Mouse (Mus musculus): Measurements from ENCODE around the gene Ear6. TPM values are rescaled to one million over a fixed set of nuclear protein-coding genes. Genes with fewer than 3 reads are reported as not detected.
"Not testable (repeated sequence)": the region's sequence is repeated elsewhere in the genome, so short reads cannot be mapped to it uniquely, and the experiment has no call there.

The Ear6 gene
- total RNA-seq (2021): not detected
- long read RNA-seq, experiment 1: 0 reads
- long read RNA-seq, experiment 2: 0 reads

GRCm38 (mm10) chr14:51853399-51853798 lies at the start of gene Ear6:
Gene Ear6 (plus strand): TSS chr14:51853699.
- DNase-seq (ENCODE audit: low spot score): no peak

DNA sequence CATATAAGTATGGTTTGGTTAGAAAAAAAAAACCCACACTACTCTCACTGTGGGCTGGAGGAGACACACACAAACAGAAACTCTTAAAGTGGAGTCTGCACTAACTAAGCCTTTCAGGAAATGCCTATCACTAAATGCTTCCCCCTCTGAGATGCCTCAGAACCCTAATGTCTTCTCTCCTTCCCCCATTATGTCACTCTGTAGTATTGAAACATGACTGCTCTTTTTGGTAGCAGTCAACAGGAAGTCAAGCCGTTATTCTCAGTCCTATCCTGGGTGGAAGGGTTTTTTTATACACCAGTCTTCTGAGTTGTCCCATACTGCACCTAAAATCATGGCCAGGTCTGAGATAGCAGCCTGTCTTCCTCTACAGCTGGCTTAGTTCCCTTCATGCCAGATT lies 26.9 kb upstream of the Ear6 start:
- no peak for DNase-seq (ENCODE audit: low spot score)

GRCm38 (mm10) chr14:51827842-51828241 lies 25.7 kb upstream of the Ear6 start:
- DNase-seq (ENCODE audit: low spot score): not testable (repeated sequence)

- no peak for DNase-seq (ENCODE audit: low spot score)
Measured at GRCm38 (mm10) chr14:51829188-51829587, 24.3 kb upstream of the Ear6 start.

DNA sequence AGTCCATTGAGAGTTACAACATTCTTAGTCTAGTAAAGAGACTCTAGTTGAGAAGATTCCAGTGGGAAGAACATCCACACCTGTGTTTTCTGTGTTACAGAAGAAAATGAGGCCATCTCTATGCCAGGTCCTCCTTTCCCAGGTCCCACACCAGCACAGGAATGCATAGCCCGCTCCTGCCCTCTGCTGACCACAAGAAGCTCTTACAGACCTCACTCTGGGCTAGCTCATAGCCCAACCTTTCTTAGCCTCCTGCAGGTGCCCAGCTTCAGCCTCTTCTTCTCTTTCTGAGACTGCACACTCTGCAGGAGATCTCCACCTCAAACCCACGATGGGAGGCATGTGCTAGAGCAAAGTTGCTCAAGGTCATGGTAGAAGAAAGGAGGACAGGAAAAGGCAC lies 15.0 kb upstream of the Ear6 start:
- not testable (repeated sequence) for DNase-seq (ENCODE audit: low spot score)

- no peak for DNase-seq (ENCODE audit: low spot score)
Measured at GRCm38 (mm10) chr14:51842250-51842649, 11.2 kb upstream of the Ear6 start.

DNA sequence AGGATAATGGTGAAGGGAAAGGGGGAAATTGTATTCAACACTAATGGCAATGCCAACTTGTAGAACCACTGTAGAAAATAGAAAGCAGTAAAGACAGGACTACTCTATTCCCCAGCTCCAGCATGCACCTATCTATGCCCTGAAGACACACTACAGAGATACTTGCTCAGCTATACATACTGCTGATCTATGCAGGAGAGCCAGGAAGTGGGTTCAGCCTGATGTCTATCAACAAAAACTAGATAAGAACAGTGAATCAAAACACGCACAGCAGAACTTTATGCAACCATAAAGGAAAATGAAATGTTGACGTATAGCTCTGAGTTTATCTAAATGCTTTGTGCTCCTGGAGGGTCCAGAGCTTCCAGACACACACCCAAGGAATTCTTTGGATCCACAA lies 10.7 kb upstream of the Ear6 start:
- no peak for DNase-seq (ENCODE audit: low spot score)

GRCm38 (mm10) chr14:51843882-51844281 lies 9.6 kb upstream of the Ear6 start:
- no peak for DNase-seq (ENCODE audit: low spot score)

DNA sequence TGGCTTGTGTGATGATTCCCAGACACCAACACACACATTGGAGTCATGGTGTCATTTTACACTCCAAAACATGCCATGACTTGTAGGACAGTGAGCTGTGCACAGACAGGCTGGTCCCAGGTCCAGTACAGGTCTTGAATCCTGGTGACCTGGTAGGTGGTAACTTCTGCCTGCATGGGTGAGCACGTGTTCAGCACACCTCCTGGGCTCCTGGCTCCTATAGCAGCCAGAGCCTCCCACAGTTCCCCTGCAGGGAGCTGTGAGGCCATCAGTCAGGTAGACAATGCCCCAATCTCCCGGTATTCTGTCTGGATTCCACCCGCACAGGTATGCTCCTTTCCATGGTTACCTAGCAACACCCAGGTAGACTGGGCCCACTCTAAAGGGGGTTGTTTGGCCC lies 6.9 kb upstream of the Ear6 start:
- DNase-seq (ENCODE audit: low spot score): no peak

DNA sequence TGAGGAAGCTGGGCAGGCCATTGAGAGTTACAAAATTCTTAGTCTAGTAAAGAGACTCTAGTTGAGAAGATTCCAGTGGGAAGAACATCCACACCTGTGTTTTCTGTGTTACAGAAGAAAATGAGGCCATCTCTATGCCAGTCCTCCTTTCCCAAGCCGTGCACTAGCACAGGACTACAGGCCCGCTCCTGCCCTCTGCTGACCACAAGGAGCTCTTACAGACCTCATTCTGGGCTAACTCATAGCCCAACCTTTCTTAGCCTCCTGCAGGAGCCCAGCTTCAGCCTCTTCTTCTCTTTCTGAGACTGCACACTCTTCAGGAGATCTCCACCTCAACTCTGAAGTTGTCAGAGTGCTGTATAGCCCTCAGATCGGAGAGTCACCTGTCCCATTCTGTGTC lies 2.5 kb upstream of the Ear6 start:
- DNase-seq (ENCODE audit: low spot score): not testable (repeated sequence)

DNA sequence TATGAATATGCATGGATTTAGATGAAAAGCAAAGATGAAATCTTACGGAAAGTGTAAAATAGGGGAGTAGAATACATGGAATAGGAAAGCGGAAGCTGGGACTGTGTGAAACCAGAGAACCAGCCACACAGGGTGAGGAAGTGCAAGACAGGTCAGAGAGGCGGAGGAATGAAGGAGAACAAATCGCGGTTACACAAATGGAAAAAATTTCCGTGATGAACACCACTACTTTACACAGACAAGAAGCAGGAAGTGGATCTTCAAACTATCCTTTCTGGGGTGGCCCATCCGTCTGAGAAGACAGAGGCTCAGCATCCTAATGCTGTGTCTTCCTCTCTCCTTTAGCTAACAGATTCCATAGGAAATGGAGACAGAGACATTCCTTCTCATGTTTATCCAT lies 1.8 kb downstream of the Ear6 start:
- DNase-seq (ENCODE audit: low spot score): not testable (repeated sequence)

DNA sequence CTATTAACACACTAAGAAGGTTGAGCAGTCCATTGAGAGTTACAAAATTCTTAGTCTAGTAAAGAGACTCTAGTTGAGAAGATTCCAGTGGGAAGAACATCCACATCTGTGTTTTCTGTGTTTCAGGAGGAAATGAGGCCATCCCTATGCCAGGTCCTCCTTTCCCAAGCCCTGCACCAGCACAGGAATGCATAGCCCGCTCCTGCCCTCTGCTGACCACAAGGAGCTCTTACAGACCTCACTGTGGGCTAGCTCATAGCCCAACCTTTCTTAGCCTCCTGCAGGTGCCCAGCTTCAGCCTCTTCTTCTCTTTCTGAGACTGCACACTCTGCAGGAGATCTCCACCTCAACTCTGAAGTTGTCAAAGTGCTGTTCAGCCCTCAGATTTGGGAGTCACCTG lies 10.1 kb downstream of the Ear6 start:
- not testable (repeated sequence) for DNase-seq (ENCODE audit: low spot score)

GRCm38 (mm10) chr14:51870756-51871155 lies 17.3 kb downstream of the Ear6 start:
- DNase-seq (ENCODE audit: low spot score): no peak

DNA sequence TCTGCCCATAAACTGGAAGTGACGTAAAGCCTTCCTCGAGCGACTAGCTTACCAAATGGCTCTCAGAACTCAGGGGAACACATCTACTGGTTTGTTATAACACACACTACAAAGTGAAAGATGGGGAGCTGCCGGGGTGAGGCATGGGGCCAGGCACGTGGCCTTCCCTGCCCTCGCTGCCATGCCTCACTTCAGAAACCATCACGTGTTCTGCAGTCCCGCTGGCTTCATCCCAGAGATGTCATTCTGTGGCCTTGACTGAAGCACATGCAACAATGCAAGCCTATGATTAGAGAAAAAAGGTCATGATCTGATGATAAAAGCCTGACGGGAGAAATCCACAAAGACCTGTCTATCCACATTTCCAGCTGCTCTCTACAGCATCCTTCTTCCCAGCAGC lies 18.2 kb downstream of the Ear6 start:
- DNase-seq (ENCODE audit: low spot score): no peak

- no peak for DNase-seq (ENCODE audit: low spot score)
Measured at GRCm38 (mm10) chr14:51877517-51877916, 24.0 kb downstream of the Ear6 start.

GRCm38 (mm10) chr14:51883527-51884030 lies 30.1 kb downstream of the Ear6 start:
- peak; percentile 66 for DNase-seq (ENCODE audit: low spot score)

DNA sequence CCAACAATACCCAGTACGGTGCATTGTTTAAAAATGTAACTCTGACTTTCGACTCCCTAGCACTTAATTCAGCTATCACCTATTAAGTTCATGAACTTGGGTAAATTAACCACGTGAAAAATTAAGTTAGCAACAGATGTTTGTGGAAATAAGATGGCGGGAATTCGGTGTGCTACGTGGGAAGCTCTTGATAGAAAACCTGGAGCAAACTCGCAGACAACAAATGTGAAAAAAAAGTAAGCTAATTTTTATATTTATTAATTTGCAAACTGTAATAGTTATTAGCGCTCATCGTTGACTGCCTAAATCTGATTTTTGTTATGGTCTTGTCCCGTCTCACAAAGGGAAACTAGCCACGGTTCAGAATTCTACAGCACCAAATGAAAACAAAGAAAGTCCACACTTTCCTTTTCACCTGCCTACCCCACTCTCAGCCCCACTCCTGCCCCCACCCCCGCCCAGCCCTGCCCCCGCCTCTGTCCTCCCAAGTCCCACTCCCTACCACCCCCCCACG lies 30.6 kb downstream of the Ear6 start:
- no peak for DNase-seq (ENCODE audit: low spot score)

- DNase-seq (ENCODE audit: low spot score): peak; percentile 97
Measured at GRCm38 (mm10) chr14:51884598-51885331, 31.3 kb downstream of the Ear6 start, which contains the start of gene Mettl17. Gene Mettl17 (plus strand): TSS chr14:51884842.

DNA sequence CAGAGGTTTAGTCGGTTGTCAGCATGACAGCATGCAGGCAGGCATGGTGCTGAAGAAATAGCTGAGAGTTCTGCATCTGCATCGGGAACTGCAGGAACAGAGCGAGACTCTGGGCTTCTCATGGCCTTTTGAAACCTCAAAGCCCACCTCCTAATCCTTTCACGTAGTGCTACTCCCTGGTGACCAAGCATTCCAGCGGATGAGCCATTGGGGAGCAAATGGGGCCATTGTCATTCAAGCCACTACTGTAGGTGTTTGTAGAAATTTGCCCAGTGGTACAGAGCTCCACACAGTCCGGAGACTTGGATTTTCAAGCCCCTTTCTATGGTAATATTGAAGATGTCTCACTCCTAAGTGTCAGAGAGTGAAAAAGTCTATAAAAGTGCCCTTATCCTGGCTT lies 32.6 kb downstream of the Ear6 start:
- no peak for DNase-seq (ENCODE audit: low spot score)

DNA sequence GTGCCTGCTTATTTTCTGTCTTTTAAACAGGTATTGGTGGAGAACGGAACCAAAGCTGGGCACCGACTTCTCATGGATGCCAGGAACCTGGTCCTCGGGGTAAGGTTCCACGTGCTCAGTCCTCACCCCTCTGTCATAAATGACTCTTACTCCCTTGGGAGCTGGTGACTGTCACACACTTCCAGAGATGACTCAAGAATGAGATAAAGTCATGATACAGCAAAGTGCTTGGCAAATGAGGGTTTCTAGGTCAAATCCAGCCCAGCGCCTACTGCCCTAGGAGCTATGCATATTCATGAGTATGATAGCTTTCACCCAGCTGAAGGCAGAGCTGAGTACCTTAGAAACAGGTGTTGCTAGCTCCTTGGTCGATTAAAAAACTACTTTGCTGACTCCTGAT lies 36.3 kb downstream of the Ear6 start:
- DNase-seq (ENCODE audit: low spot score): no peak

GRCm38 (mm10) chr14:51892191-51892939 lies 38.9 kb downstream of the Ear6 start, which contains the start of gene Slc39a2:
Gene Slc39a2 (plus strand): TSS chr14:51892889.
- DNase-seq (ENCODE audit: low spot score): no peak

DNA sequence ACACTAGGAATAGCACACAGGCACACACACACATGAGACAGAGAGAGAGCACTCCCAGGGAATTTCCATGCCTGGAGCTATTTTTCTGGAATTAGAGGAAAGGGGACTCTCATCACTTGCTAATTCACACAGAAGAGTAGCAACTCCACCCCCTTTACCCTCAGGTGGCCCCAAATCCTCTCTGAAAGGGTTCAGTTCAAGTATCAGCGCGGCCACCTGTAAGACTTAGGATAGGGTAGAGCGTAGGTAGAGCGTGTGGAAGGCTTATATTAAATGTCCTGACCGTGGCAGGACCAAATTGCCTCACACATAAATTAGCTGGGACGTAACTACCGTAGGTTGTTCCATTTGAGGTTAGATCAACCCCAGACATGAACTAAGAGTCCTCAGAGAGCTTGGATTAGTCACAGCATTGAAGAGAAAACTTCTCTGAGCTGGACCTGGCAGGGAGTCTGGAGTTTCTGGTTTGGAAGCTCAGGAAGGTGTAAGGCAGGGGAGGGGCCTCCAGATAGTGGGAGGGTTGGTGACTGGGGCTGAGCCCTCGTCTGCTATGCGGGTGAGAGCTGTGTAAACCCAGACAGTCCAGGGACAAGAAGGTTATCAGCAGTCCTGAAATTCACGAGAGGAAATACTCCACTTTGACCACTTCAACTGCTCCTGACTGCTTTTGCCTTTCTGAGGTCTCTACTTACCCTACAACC lies 39.7 kb downstream of the Ear6 start:
- DNase-seq (ENCODE audit: low spot score): no peak

Data from gastrocnemius, adult 18-20 months (tissue).